Mouse (Mus musculus) cortical plate, adult 2 months (tissue): ENCODE results near the gene Dnajc16.

ENCODE experiments used
- CTCF ChIP-seq: fragments of 200-500 bp; IDR thresholded peaks from 2 replicates; pipeline ENCODE4 v1.5.1; 2011; ENCODE audit warnings: mild to moderate bottlenecking, control low read depth, low read length; ENCODE audit not compliant: insufficient read depth; ENCODE audit errors: extremely low read depth
- POLR2A ChIP-seq: fragments of 200-500 bp; IDR thresholded peaks from 2 replicates; pipeline ENCODE4 v1.6.1; 2011; ENCODE audit warnings: mild to moderate bottlenecking, low read length, control low read depth; ENCODE audit not compliant: insufficient read depth; ENCODE audit errors: extremely low read depth

GRCm38 (mm10) chr4:141769501-141770160, 21.1 kb downstream of the Dnajc16 start:
- TF ChIP-seq POLR2A = no peak
- TF ChIP-seq CTCF = no peak
